Mouse (Mus musculus): Measurements from ENCODE around the gene Spag8.

The Spag8 gene

GRCm38 (mm10) chr4:43653161-43654015 is at the start of gene Spag8:
Spag8 (minus strand) TSS chr4:43653594.
- in situ Hi-C loops (cut with MboI; ENCODE audit: unreplicated experiment in 2 of 2), result no loop called here

- in situ Hi-C loops (cut with MboI; ENCODE audit: unreplicated experiment in 2 of 2), result loop anchor here (10.0 to 25.0 kb wide), 2 partner anchors 638 to 656 kb away; partner anchors contain the start of genes Fam214b (in 1 of the 2) and Unc13b (in 1 of the 2)
Measured at GRCm38 (mm10) chr4:43700707-43701106, 47.3 kb upstream of the Spag8 start, which contains the start of gene Olfr70. Olfr70 (minus strand) TSS chr4:43700807.

- in situ Hi-C loops (cut with MboI; ENCODE audit: unreplicated experiment in 2 of 2), result no loop called here
Measured at GRCm38 (mm10) chr4:43696561-43696960, 43.2 kb upstream of the Spag8 start.

GRCm38 (mm10) chr4:43695249-43695671 is 41.9 kb upstream of the Spag8 start:
- in situ Hi-C loops (cut with MboI; ENCODE audit: unreplicated experiment in 2 of 2), result no loop called here

- in situ Hi-C loops (cut with MboI; ENCODE audit: unreplicated experiment in 2 of 2), result no loop called here
Measured at GRCm38 (mm10) chr4:43694439-43695248, 41.2 kb upstream of the Spag8 start.

- in situ Hi-C loops (cut with MboI; ENCODE audit: unreplicated experiment in 2 of 2), result no loop called here
Measured at GRCm38 (mm10) chr4:43693806-43694241, 40.4 kb upstream of the Spag8 start.

GRCm38 (mm10) chr4:43691026-43691425 is 37.6 kb upstream of the Spag8 start:
- in situ Hi-C loops (cut with MboI; ENCODE audit: unreplicated experiment in 2 of 2), result no loop called here

- in situ Hi-C loops (cut with MboI; ENCODE audit: unreplicated experiment in 2 of 2), result no loop called here
Measured at GRCm38 (mm10) chr4:43690021-43690420, 36.6 kb upstream of the Spag8 start.

GRCm38 (mm10) chr4:43679416-43680043 is 26.1 kb upstream of the Spag8 start:
- in situ Hi-C loops (cut with MboI; ENCODE audit: unreplicated experiment in 2 of 2), result no loop called here

- in situ Hi-C loops (cut with MboI; ENCODE audit: unreplicated experiment in 2 of 2), result no loop called here
Measured at GRCm38 (mm10) chr4:43678541-43678940, 25.1 kb upstream of the Spag8 start.

GRCm38 (mm10) chr4:43675608-43676007 is 22.2 kb upstream of the Spag8 start:
- in situ Hi-C loops (cut with MboI; ENCODE audit: unreplicated experiment in 2 of 2), result no loop called here

GRCm38 (mm10) chr4:43674974-43675373 is 21.6 kb upstream of the Spag8 start:
- in situ Hi-C loops (cut with MboI; ENCODE audit: unreplicated experiment in 2 of 2), result no loop called here

- in situ Hi-C loops (cut with MboI; ENCODE audit: unreplicated experiment in 2 of 2), result no loop called here
Measured at GRCm38 (mm10) chr4:43673703-43674102, 20.3 kb upstream of the Spag8 start.

GRCm38 (mm10) chr4:43672070-43672469 is 18.7 kb upstream of the Spag8 start:
- in situ Hi-C loops (cut with MboI; ENCODE audit: unreplicated experiment in 2 of 2), result no loop called here

- in situ Hi-C loops (cut with MboI; ENCODE audit: unreplicated experiment in 2 of 2), result no loop called here
Measured at GRCm38 (mm10) chr4:43669428-43669794, 16.0 kb upstream of the Spag8 start.

- in situ Hi-C loops (cut with MboI; ENCODE audit: unreplicated experiment in 2 of 2), result no loop called here
Measured at GRCm38 (mm10) chr4:43668782-43669427, 15.5 kb upstream of the Spag8 start, which contains the start of the genes Tmem8b and Fam221b. Tmem8b (plus strand) TSS chr4:43668971. Fam221b (minus strand) TSS chr4:43669145.

- in situ Hi-C loops (cut with MboI; ENCODE audit: unreplicated experiment in 2 of 2), result no loop called here
Measured at GRCm38 (mm10) chr4:43666412-43666811, 13.0 kb upstream of the Spag8 start.

GRCm38 (mm10) chr4:43657146-43657545 is 3.8 kb upstream of the Spag8 start:
- in situ Hi-C loops (cut with MboI; ENCODE audit: unreplicated experiment in 2 of 2), result no loop called here

GRCm38 (mm10) chr4:43656339-43657109 is 3.1 kb upstream of the Spag8 start, which contains the start of gene Hint2:
Hint2 (minus strand) TSS chr4:43656466.
- in situ Hi-C loops (cut with MboI; ENCODE audit: unreplicated experiment in 2 of 2), result no loop called here
